Comparison of ENCODE assay signal across 20 mouse cellular contexts in genomic region chr17:46077921-46078534, GRCm38 (mm10). TPM values are rescaled to one million over a fixed set of nuclear protein-coding genes. Genes with fewer than 3 reads are reported as not detected.
A peak's percentile ranks its signal among the peaks of the same experiment; 100 is the strongest.
DNase-seq lines count a peak whose midpoint lies in the region; TF ChIP-seq lines count a peak whose summit lies in the region.
"Had no signal": no experiment of that assay in that cellular context is flagged by ENCODE, and none has a peak within 500 bp of the region (broad histone marks: within the 10 kb centered on the region; RNA-seq: fewer than 3 reads in every experiment).

No protein-coding gene starts in this region.

- no peak for TF ChIP-seq CTCF in gastrocnemius, adult 2 months (IDR thresholded peaks at IDR 0.05)
- TF ChIP-seq CTCF in layer of hippocampus, adult 2 months (conservative IDR thresholded peaks at IDR 0.05), result no peak

- DNase-seq in adrenal gland, postnatal 14 days, result peak; percentile 28
- DNase-seq in adrenal gland, adult 18-20 months (ENCODE audit: low spot score in 2 of 2), result no peak
- DNase-seq in gastrocnemius, adult 2 months, result peak; percentile 37
- DNase-seq in gastrocnemius, postnatal 10 days, result no peak
- DNase-seq in skeletal muscle tissue, adult 2 months (ENCODE audit: low read depth, low spot score), result peak; percentile 52
- no peak for DNase-seq in layer of hippocampus, adult 2 months (ENCODE audit: low spot score in 2 of 2)
- DNase-seq: adrenal gland, adult 2 months; adrenal gland, postnatal 10 days; adrenal gland, postnatal 36 days; B cell, adult 2 months; cerebellum, adult 11-12 months; cerebellum, adult 2 months; cerebellum, adult 9-10 months; cerebellum, postnatal 10 days; cerebellum, postnatal 25 days; forebrain, postnatal 0 days had no signal

- intact Hi-C loops in gastrocnemius, adult 2 months (cut with DNase I), result no loop called here

- 0 out of 2 replicates have a peak overlapping the region, but pooled peaks have one; percentile 12 for H3K27ac ChIP-seq in gastrocnemius, adult 2 months
- H3K27ac ChIP-seq in layer of hippocampus, adult 2 months, result no peak overlapping the region
- H3K27ac ChIP-seq: embryonic facial prominence, embryonic 10.5 days; embryonic facial prominence, embryonic 12.5 days; forebrain, embryonic 13.5 days; forebrain, embryonic 15.5 days had no signal

- H3K4me3 ChIP-seq in gastrocnemius, adult 2 months, result no peak overlapping the region
- H3K4me3 ChIP-seq in layer of hippocampus, adult 2 months, result no peak overlapping the region
- H3K4me3 ChIP-seq: embryonic facial prominence, embryonic 10.5 days; embryonic facial prominence, embryonic 12.5 days; forebrain, embryonic 13.5 days; forebrain, embryonic 15.5 days had no signal

RNA-seq across cellular contexts. Expression of gene Mrps18a, which starts 32.8 kb away (rescaled TPM):
- 107 and 111 TPM in 2 replicates for total RNA-seq in adrenal gland, postnatal 14 days (2021)
- total RNA-seq in adrenal gland, adult 18-20 months (2021), result 100 to 1,000 TPM in 1 of 2 experiments, 10 to 100 TPM in 1; 99.5 to 100 TPM
- total RNA-seq in gastrocnemius, adult 2 months (2021), result 100 to 1,000 TPM in 1 of 2 experiments, 10 to 100 TPM in 1; 84.2 to 104 TPM
- 10 to 100 TPM; 62.6 to 63.8 TPM for total RNA-seq in gastrocnemius, postnatal 10 days (2021)
- total RNA-seq in layer of hippocampus, adult 2 months (2021), result 10 to 100 TPM; 81.1 to 82.5 TPM

RNA-seq across cellular contexts. Expression of gene Vegfa, which starts 45.9 kb away (rescaled TPM):
- 422 and 438 TPM in 2 replicates for total RNA-seq in adrenal gland, postnatal 14 days (2021)
- total RNA-seq in adrenal gland, adult 18-20 months (2021), result 100 to 1,000 TPM; 416 to 698 TPM
- 100 to 1,000 TPM; 135 to 219 TPM for total RNA-seq in gastrocnemius, adult 2 months (2021)
- 100 to 1,000 TPM in 1 of 2 experiments, 10 to 100 TPM in 1; 73.8 to 125 TPM for total RNA-seq in gastrocnemius, postnatal 10 days (2021)
- 10 to 100 TPM; 76.3 to 77.9 TPM for total RNA-seq in layer of hippocampus, adult 2 months (2021)

Comparison
In these comparisons a context has a peak if more than half of its experiments do, and no peak if none do; other contexts are left out.
1. DNase-seq: peak in adrenal gland, postnatal 14 days (single experiment), gastrocnemius, adult 2 months (single experiment) and skeletal muscle tissue, adult 2 months (single experiment); none in adrenal gland, adult 18-20 months (0 of 2), gastrocnemius, postnatal 10 days (single experiment) and layer of hippocampus, adult 2 months (0 of 2).